Mouse (Mus musculus) midbrain, embryonic 12.5 days (tissue): ENCODE data around the gene Hesx1. TPM values are rescaled to one million over a fixed set of nuclear protein-coding genes. Genes with fewer than 3 reads are reported as not detected.

Source experiments
- ATAC-seq: fragments of 200-750 bp; cut with Nextera tagmentation; 2 replicates; pipeline ENCODE4 v1.8.0; 2017; ENCODE audit warnings: low read depth, moderate TSS enrichment, moderate library complexity; ENCODE audit not compliant: low FRiP score
- H3K27ac ChIP-seq: fragments of 300-500 bp; sonication (generic); replicated peaks from 2 replicates; pipeline ENCODE4 v1.5.1; 2016; ENCODE audit warnings: mild to moderate bottlenecking
- H3K27me3 ChIP-seq: fragments of 300-500 bp; sonication (generic); 2 replicates; pipeline ENCODE4 v1.6.1; 2016; ENCODE audit warnings: mild to moderate bottlenecking
- H3K36me3 ChIP-seq: fragments of 300-500 bp; sonication (generic); 2 replicates; pipeline ENCODE4 v1.6.1; 2016
- H3K4me1 ChIP-seq: fragments of 300-500 bp; sonication (generic); 2 replicates; pipeline ENCODE4 v1.6.1; 2016
- H3K4me2 ChIP-seq: fragments of 300-500 bp; sonication (generic); replicated peaks from 2 replicates; pipeline ENCODE4 v1.6.1; 2016; ENCODE audit warnings: mild to moderate bottlenecking, moderate library complexity
- H3K4me3 ChIP-seq: fragments of 300-500 bp; sonication (generic); 2 replicates; pipeline ENCODE4 v1.5.1; 2016; ENCODE audit warnings: mild to moderate bottlenecking
- H3K9ac ChIP-seq: fragments of 300-500 bp; sonication (generic); replicated peaks from 2 replicates; pipeline ENCODE4 v1.6.1; 2016; ENCODE audit warnings: mild to moderate bottlenecking, moderate library complexity
- H3K9me3 ChIP-seq: fragments of 300-500 bp; sonication (generic); 2 replicates; pipeline ENCODE4 v1.6.1; 2016; ENCODE audit warnings: mild to moderate bottlenecking
- WGBS: fragments of 180-500 bp; shearing (Covaris S2); methylation state at CpG from one replicate; pipeline ENCODE4 v1.1.7; 2016; 5-methylcytosine and 5-hydroxymethylcytosine counted together
- polyA plus RNA-seq: library from polyadenylated mRNA; unstranded; fragments of >200 nt; fragmentation: Nextera tagmentation; extraction: Ambion mirVana; gene quantifications from 2 replicates; pipeline ENCODE4 v1.2.1, GENCODE M21; 2016

Hesx1 gene
- polyA plus RNA-seq, 1 experiment from 2014 or later: not detected

DNA sequence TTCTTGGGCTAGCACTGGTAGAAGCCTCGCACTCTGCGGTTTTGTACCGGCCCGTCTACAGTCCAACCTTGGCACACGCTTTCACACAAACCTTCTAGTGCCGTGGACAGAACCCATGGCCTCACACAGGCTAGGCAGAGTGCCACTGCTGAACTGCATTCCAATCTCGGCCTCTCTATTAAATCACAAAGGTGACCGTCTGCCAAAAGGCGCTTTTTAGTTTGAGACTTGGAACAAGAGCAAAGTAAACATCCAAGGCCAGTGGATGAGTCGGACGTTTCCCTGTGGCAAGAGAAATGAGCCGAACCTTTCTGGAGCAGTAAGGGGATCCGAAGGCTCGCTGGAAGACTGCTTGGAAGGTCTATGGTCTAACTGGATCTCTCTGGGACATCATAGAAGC lies 25.6 kb downstream of the Hesx1 start:
- H3K4me3 ChIP-seq: no peak overlapping the region
- H3K27ac ChIP-seq: no peak overlapping the region
- no peaks in the 10 kb centered on the region for H3K27me3 ChIP-seq
- no peaks in the 10 kb centered on the region for H3K4me1 ChIP-seq
- no peaks in the 10 kb centered on the region for H3K36me3 ChIP-seq
- H3K9me3 ChIP-seq: no peaks in the 10 kb centered on the region
- no peak for ATAC-seq
- H3K4me2 ChIP-seq: no peak overlapping the region
- 93% methylated on average over 14 of the region's 14 CpGs for WGBS
- no peak overlapping the region for H3K9ac ChIP-seq

DNA sequence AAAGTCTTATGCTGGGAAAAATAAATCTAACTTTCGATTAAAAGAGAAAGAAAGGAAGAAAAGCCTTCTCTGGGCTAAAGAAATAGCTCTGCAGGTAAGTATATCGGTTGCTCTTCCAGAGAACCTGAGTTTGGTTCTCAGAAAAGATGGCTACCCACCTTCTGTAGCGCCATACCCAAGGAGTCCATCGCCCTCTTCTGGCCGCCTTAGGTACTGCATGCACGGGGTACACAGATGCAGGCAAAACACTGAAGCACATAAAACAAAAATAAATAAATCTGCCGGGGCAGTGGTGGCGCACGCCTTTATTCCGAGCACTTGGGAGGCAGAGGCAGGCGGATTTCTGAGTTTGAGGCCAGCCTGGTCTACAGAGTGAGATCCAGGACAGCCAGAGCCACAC lies 28.7 kb downstream of the Hesx1 start:
- WGBS: 47% methylated on average over 11 of the region's 11 CpGs
- no peak overlapping the region for H3K4me3 ChIP-seq
- H3K9ac ChIP-seq: no peak overlapping the region
- no peak for ATAC-seq
- H3K36me3 ChIP-seq: no peaks in the 10 kb centered on the region
- H3K27me3 ChIP-seq: no peaks in the 10 kb centered on the region
- H3K27ac ChIP-seq: no peak overlapping the region
- no peak overlapping the region for H3K4me2 ChIP-seq
- H3K4me1 ChIP-seq: no peaks in the 10 kb centered on the region
- no peaks in the 10 kb centered on the region for H3K9me3 ChIP-seq

DNA sequence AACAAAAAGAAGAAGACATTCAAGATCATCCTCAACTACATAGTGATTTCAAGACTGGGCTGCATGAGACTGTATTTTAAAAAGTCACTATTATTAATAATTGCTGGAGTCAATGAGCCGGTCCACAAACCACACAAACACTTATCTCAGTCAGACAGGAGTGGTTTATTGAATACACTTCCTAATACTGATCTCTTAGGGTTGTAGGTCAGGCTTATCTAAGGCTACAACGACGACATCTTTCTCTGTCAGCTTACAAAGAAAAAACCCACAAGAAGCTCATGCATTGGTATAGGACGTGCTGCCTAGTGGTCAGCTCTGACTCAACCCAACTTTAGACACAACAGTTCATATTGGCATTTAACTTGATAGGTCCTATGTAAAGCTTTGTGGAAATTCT lies 30.4 kb downstream of the Hesx1 start:
- H3K4me3 ChIP-seq: no peak overlapping the region
- peaks cover 3% of the 10 kb centered on the region; the same call in 1 of the 2 replicates for H3K27me3 ChIP-seq
- H3K4me1 ChIP-seq: no peaks in the 10 kb centered on the region
- H3K9me3 ChIP-seq: no peaks in the 10 kb centered on the region
- H3K4me2 ChIP-seq: no peak overlapping the region
- no peak overlapping the region for H3K27ac ChIP-seq
- H3K9ac ChIP-seq: no peak overlapping the region
- ATAC-seq: no peak
- no peaks in the 10 kb centered on the region for H3K36me3 ChIP-seq
- WGBS: 81% methylated on average over 4 of the region's 4 CpGs

DNA sequence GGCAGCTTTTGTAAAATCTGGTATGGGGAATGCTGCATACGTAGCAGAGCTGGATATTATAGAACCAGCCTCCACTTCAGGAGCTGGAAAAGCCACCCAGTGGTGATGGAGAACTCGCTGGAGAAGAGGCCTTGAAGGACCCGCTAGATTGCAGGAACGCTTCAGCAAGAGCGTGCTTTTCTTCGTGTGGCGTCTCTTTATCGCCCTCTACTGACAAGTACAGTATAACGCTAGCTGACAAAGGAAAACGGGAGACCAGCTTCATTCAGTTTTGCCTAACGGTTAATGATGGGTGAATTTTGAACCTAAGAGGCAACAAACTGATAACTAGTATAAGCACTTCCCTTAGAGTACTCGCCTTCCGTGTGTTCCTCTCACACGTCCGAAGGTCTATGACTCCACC lies 35.6 kb downstream of the Hesx1 start:
- Histone ChIP-seq H3K27me3 (peaks cover 3% of the 10 kb centered on the region; the same call in 1 of the 2 replicates), H3K9me3 (no peaks in the 10 kb centered on the region), H3K4me2 (peak overlapping the region; percentile 26; the same call in 1 of the 2 replicates), H3K36me3 (no peaks in the 10 kb centered on the region), H3K27ac (no peak overlapping the region), H3K4me1 (no peaks in the 10 kb centered on the region), H3K4me3 (no peak overlapping the region), H3K9ac (no peak overlapping the region)
- WGBS: 5% methylated on average over 15 of the region's 15 CpGs
- ATAC-seq: no peak

DNA sequence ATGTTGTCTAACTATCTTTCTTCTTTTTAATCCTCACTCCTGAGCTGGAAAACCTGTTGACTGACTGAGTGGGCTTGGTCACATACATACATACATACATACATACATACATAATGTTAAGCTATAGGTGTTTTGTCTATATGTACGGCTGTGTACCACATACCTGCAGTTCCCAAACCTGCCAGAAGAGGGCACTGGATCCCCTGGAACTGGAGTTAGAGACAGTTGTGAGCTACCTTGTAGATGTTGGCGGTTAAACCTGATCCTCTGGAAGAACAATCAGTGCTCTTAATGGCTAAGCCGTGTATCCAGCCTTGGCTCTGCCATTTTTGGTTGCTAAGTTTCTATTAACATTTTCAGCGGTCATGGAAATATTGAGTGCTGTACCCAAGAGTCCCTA lies 36.9 kb downstream of the Hesx1 start:
- Histone ChIP-seq H3K4me1 (no peaks in the 10 kb centered on the region), H3K27ac (no peak overlapping the region), H3K9me3 (no peaks in the 10 kb centered on the region), H3K9ac (no peak overlapping the region), H3K36me3 (no peaks in the 10 kb centered on the region), H3K4me2 (no peak overlapping the region), H3K27me3 (peaks cover 3% of the 10 kb centered on the region; the same call in 1 of the 2 replicates), H3K4me3 (no peak overlapping the region)
- no peak for ATAC-seq
- 11% methylated on average over 4 of the region's 4 CpGs for WGBS

DNA sequence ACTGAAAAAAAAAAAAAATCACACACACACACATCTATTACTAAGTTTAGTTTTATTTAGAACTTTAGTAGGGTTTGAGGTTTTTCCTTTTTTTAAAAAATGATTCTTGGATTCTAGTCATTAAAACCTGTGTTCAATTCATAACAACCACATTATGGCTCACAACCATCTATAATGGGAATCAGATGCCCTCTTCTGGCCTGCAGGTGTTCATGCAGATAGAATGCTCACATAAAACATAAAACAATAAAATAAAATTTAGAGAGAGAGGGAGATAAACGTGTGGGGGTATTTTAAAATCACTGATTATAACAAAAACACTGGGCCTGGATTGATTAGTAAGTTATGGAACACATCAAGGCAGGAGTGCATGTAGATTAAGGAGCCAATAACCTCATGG lies 43.3 kb downstream of the Hesx1 start:
- peaks cover 36% of the 10 kb centered on the region for H3K27me3 ChIP-seq
- 0 out of 2 replicates have a peak, but pooled peaks cover 6% of the 10 kb centered on the region for H3K4me1 ChIP-seq
- H3K4me3 ChIP-seq: no peak overlapping the region
- H3K9me3 ChIP-seq: no peaks in the 10 kb centered on the region
- no peak overlapping the region for H3K27ac ChIP-seq
- H3K4me2 ChIP-seq: no peak overlapping the region
- H3K36me3 ChIP-seq: no peaks in the 10 kb centered on the region
- 76% methylated on average over 1 of the region's 1 CpGs for WGBS
- ATAC-seq: no peak
- H3K9ac ChIP-seq: no peak overlapping the region

DNA sequence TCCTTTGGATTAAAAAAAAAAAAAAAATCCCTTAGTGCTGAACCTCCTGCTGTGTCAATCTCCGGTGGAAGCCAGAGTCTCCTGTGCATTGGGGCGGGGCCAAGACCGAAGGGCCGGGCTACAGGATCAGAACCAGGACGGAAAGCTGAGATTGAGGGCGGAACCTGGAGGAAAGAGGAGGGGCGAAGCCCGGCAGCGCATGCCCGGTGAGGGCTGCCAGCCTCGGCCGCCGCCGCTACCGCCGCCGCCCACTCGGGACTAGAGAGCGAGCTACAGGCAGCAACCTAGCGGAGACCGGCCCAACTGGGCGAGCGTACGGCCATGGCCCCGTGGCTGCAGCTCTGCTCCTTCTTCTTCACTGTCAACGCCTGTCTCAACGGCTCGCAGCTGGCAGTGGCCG lies 44.6 kb downstream of the Hesx1 start, which contains the start of gene Il17rd:
Gene Il17rd (plus strand): TSS at position 159 of the 400 bp plus-strand sequence.
- Histone ChIP-seq H3K4me3 (peak within 1 kb of the TSS; percentile 85), H3K27me3 (peaks cover 48% of the 10 kb centered on the region), H3K9ac (peak within 1 kb of the TSS; percentile 80), H3K36me3 (no peaks in the 10 kb centered on the region), H3K4me1 (peaks cover 7% of the 10 kb centered on the region; the same call in 1 of the 2 replicates), H3K27ac (peak within 1 kb of the TSS; percentile 79), H3K9me3 (no peaks in the 10 kb centered on the region), H3K4me2 (peak within 1 kb of the TSS; percentile 93)
- under 1% methylated on average over 27 of the region's 29 CpGs for WGBS
- ATAC-seq: peak; percentile 93

DNA sequence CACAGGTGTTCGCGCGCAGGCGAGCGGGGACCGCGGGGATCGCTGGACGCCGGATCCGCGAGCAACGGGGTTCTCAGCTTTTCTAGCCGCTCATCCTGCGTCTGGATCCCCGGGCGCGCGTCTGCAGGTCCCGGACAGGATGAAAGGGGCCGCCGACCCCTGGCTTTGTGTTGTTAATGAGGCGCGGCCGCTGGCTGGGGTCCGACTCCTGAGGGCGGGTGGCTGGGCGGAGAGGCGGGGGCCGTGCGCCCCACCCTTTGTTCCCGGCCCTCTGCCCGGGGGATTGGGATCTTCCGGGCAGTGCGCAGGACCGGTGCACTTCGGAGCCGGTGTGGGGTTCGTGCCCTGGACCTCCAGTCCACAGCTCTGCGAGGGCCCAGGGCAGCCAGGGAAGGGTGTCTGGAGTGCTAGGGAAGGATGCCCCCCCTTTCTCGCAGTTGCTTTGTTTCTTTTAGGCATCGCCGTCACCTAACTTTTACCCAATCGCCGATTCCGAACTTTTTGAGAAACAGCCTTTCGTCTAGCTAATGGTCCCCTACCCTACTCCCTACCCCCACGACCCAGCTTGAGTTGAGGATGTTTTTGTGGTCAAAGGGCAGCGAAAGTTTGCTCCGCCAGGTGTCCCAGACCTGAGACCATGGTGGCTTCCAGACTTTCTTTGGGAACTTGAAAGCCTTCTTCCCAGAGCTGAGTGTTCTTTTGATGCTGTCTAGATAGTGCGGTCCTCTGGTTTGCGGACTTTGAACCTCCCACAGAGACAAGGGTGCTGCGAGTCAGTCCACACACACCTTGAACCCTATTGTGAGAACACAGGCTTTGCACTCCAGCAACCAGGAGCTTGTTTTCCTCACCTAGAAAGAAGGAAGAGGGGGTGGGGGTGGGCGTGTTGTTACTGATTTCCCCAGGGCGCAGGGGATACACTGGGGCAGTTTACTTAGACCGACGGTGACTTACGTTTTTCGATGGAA lies 45.3 kb downstream of the Hesx1 start:
- WGBS: under 1% methylated on average over 54 of the region's 59 CpGs

DNA sequence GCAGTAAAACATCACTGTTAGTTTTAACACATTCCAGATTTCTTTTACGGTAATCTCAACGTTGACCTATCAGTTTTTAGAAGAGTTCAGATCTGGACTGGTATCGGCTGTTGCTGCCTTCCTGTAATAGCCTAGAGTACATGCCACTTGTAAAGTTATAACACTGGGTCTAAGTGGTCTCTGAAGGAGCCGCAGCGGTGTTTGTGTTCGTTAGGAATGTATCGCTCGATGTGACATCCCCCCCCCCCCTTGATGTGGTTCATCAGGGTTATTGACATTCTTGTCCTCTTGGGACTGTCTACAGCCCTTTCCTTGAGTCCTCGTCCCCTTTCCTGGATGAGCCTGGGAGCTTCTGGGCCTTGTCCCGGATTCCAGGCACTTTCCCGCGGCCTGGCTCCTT lies 46.2 kb downstream of the Hesx1 start:
- peak overlapping the region; percentile 85 for H3K4me3 ChIP-seq
- H3K27ac ChIP-seq: no peak overlapping the region
- no peak for ATAC-seq
- H3K4me1 ChIP-seq: peaks cover 21% of the 10 kb centered on the region
- peak overlapping the region; percentile 93 for H3K4me2 ChIP-seq
- peak overlapping the region; percentile 80; the same call in 1 of the 2 replicates for H3K9ac ChIP-seq
- H3K36me3 ChIP-seq: no peaks in the 10 kb centered on the region
- H3K27me3 ChIP-seq: peaks cover 57% of the 10 kb centered on the region
- WGBS: 8% methylated on average over 12 of the region's 12 CpGs
- H3K9me3 ChIP-seq: no peaks in the 10 kb centered on the region

More for the DNA sequence above, 45.3 kb downstream of the Hesx1 start:
- H3K9ac ChIP-seq: peak overlapping the region; percentile 80
- peak overlapping the region; percentile 85 for H3K4me3 ChIP-seq
- H3K4me1 ChIP-seq: peaks cover 15% of the 10 kb centered on the region
- no peaks in the 10 kb centered on the region for H3K9me3 ChIP-seq
- no peaks in the 10 kb centered on the region for H3K36me3 ChIP-seq
- peak; percentile 69 for ATAC-seq
- H3K4me2 ChIP-seq: peak overlapping the region; percentile 93
- H3K27me3 ChIP-seq: peaks cover 56% of the 10 kb centered on the region
- H3K27ac ChIP-seq: peak overlapping the region; percentile 79

DNA sequence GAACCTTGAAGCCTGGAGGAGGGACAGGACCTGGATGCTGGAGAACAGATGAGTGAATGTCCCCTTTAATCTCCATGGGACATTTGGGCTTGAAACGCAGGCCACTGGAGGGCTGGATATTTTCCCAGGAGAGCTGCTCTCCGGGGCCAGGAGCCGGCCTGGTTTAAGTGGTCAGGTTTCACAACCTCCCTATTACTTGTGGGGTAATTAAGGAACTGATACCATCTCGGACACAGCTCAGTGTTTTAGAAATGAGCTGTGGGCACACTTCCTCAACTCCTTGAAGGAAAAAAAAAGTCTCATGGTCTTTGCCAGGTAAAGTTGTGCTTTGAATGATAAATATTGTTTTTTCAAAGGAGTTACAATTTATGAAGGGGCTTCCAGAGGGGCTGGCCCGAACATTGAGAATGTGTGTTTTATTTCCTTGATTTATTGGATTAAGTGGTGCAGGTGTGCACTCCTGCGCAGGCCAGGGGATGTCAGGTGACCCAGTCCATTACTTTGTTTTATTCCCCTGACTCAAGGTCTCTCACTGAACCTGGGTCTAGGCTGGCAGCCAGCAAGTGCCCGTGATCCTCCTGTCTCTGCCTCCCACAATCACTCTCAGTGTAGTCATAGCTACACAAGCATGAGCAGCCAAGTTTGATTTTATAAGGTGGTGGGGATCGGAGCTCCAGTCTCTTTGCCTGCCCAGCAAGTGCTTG lies 48.2 kb downstream of the Hesx1 start:
- Histone ChIP-seq H3K9ac (no peak overlapping the region), H3K9me3 (no peaks in the 10 kb centered on the region), H3K4me2 (peak overlapping the region; percentile 3; the same call in 1 of the 2 replicates), H3K36me3 (no peaks in the 10 kb centered on the region), H3K27ac (no peak overlapping the region), H3K27me3 (peaks cover 66% of the 10 kb centered on the region), H3K4me1 (peaks cover 34% of the 10 kb centered on the region), H3K4me3 (no peak overlapping the region)
- ATAC-seq: no peak
- 57% methylated on average over 8 of the region's 8 CpGs for WGBS

DNA sequence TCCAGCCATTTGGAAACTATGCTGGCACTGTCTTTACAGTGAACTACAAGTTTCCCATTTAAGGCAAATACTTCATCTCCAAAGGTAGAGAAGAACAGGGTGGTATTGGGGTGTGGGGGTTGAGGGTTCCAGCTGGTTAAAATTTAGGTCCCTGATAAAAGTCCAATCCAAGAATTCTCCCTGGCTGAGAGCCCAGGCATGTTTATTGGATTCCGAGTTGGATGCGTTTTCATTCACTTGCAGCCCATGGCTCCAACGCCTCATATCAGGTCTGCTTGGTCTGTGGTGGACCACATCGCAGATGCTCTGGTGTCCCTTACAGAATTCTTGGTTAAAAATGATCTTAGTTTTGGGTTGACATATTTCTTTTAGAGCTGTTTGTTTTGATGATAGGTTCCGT lies 49.2 kb downstream of the Hesx1 start:
- Histone ChIP-seq H3K4me2 (no peak overlapping the region), H3K9ac (no peak overlapping the region), H3K4me3 (no peak overlapping the region), H3K9me3 (no peaks in the 10 kb centered on the region), H3K27ac (0 out of 2 replicates have a peak overlapping the region, but pooled peaks have one; percentile 52), H3K36me3 (no peaks in the 10 kb centered on the region), H3K27me3 (peaks cover 74% of the 10 kb centered on the region), H3K4me1 (peaks cover 40% of the 10 kb centered on the region)
- ATAC-seq: no peak
- WGBS: 70% methylated on average over 5 of the region's 5 CpGs
